Mouse (Mus musculus) left cerebral cortex, adult 2 months (tissue): ENCODE results near the gene Josd2. TPM values are rescaled to one million over a fixed set of nuclear protein-coding genes. Genes with fewer than 3 reads are reported as not detected.

Source experiments
- DNase-seq, 2 experiments: peaks; one replicate each; pipeline ENCODE4 v3.0.0; 2021 to 2022; ENCODE audit warnings: low spot score in 2 of 2, mixed read lengths in 1 of 2; ENCODE audit errors: extremely low spot score in 1 of 2
- H3K27ac ChIP-seq: fragments of 200-600 bp; 2 replicates; pipeline ENCODE4 v1.8.1; 2022
- H3K4me3 ChIP-seq: fragments of 200-600 bp; 2 replicates; pipeline ENCODE4 v1.8.1; 2022
- CTCF ChIP-seq: fragments of 200-600 bp; IDR thresholded peaks from 2 replicates; pipeline ENCODE4 v1.8.1; 2022; ENCODE audit warnings: antibody characterized with exemption, mild to moderate bottlenecking, moderate library complexity
- intact Hi-C: fragments of 180-260 bp; cut with DNase I; formaldehyde crosslinking; loops from one replicate; pipeline ENCODE4 v1.15.1; 2025
- total RNA-seq, 2 experiments: library from RNA; stranded (reverse); gene quantifications; 2 replicates each; pipeline ENCODE4 v1.2.3; 2021

Josd2 gene
- total RNA-seq, 2 experiments from 2014 or later, result 72.3 to 86.6 TPM

GRCm38 (mm10) chr7:44482836-44483435, 15.2 kb downstream of the Josd2 start:
- TF ChIP-seq CTCF, result no peak
- intact Hi-C loops, result no loop called here

DNA sequence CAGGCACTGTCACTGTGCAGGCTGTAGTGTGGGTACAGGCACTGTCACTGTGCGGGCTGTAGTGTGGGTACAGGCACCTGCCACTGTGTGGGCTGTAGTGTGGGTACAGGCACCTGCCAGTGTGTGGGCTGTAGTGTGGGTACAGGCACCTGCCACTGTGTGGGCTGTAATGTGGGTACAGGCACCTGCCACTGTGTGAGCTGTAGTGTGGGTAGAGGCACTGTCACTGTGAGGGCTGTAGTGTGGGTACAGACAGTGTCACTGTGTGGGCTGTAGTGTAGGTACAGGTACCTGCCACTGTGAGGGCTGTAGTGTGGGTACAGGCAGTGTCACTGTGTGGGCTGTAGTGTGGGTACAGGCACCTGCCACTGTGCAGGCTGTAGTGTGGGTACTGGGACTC, 16.3 kb downstream of the Josd2 start:
- no peak for DNase-seq
- TF ChIP-seq CTCF, result no peak
- Histone ChIP-seq H3K27ac (peak overlapping the region; percentile 61; the same call in 1 of the 2 replicates), H3K4me3 (no peak overlapping the region)
- intact Hi-C loops, result loop anchor here (2.0 kb wide), 1 partner anchor 221 kb away; no protein-coding TSS in a partner anchor

More at GRCm38 (mm10) chr7:44482836-44483435, 15.2 kb downstream of the Josd2 start:
- no peak for DNase-seq
- no peak overlapping the region for H3K27ac ChIP-seq
- no peak overlapping the region for H3K4me3 ChIP-seq

DNA sequence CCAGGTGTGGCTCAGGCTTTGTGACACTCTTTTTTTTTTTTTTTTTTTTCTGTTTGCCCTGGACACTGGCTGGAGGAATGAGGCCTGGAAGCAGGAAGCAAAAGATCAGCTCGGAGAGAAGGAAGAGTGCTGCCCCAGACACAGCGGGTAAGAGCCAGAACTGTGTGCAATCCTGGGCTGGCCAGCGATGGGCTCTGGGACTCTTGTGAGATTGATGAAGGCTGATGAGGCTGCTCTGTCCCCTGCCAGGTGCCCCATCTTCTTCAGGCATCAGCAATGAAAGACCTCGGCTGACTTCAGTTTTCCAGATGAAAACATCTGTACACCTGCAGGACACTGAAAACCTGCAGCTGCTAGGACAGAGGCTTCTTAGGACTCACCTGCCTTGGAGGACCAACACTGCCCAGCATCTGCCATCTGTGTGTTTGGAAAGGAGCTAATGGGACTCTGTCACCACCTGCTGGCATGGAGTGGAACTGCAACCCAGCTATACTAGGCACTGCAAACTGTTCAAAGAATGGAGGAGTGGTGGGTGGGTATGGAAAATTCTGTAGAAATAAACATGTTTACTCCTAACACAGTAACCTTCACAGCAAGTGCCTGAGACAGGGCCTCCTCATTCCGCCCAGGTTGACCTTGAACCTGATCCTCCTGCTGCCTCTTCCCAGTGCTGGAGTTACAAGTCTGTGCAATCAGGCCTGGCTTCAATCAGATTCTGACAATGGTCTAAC, 17.2 kb downstream of the Josd2 start:
- TF ChIP-seq CTCF, result peak; percentile 96
- no peak overlapping the region for H3K4me3 ChIP-seq
- peak; percentile 81 to 86 for DNase-seq
- H3K27ac ChIP-seq, result peak overlapping the region; percentile 61
- intact Hi-C loops, result loop anchor here (2.0 to 5.0 kb wide), 2 partner anchors 123 to 222 kb away; no protein-coding TSS in a partner anchor

DNA sequence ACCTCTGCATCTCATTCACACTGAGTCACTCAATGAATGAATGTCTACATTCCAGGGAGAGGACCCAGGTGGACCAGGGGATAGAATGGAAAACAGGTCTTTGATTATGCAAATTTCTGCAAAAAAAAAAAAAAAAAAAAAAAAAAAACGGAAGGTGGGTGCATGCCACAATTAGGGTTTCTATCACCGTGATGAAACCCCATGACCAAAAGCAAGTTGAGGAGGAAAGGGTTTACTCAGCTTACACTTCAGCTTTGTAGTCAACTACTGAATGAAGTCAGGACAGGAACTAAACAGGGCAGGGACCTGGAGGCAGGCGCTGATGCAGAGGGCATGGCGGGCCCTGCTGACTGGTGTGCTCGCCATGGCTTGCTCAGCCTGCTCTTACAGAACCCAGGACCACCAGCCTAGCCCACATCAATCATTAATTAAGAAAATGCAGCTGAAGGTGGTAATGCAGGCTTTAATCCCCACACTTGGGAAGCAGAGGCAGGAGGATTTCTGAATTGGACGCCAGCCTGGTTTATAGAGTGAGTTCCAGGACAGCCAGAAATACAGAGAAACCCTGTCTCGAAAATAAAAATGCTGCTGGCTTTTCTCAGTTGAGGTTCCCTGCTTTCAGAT, 17.9 kb downstream of the Josd2 start:
- no peak for TF ChIP-seq CTCF
- intact Hi-C loops, result loop anchor here (2.0 to 5.0 kb wide), 2 partner anchors 123 to 223 kb away; no protein-coding TSS in a partner anchor
- Histone ChIP-seq H3K27ac (peak overlapping the region; percentile 25), H3K4me3 (no peak overlapping the region)
- peak in 1 of 2 experiments; percentile 7 for DNase-seq

DNA sequence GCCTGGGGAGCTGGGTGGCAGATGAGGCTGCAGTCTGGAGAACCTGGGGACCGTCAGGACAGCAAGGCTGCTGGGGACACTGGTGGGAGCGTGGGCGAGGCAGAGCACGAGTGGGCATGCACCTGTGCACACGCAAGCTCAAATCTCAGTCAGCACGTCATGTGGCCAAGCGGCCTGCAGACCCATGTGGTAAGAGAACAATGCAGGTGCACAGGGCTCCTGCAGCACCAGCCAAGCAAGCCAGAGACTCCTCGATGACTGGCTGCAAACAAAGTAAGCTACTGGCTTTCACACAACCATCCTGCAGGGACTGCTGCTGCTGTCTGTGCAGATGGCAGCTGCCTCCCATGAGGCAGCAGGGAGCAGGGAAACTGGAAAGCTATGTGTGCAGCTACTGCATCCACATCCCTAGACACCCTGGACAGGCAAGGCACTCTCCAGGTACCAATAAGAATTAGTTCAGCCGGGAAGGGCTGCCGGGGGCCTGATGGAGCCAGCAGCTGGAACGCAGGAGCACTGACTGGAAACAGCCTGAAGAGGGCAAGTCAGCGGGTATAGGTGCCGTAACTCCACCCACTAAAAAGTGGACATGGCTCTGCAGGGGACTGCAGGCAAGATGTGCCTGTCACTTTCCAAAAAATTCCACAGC, 19.3 kb downstream of the Josd2 start:
- no peak overlapping the region for H3K4me3 ChIP-seq
- no peak for DNase-seq
- intact Hi-C loops, result loop anchor here (5.0 kb wide), 1 partner anchor 125 kb away; no protein-coding TSS in a partner anchor
- peak overlapping the region; percentile 33 for H3K27ac ChIP-seq
- no peak for TF ChIP-seq CTCF

- H3K27ac ChIP-seq, result no peak overlapping the region
- H3K4me3 ChIP-seq, result no peak overlapping the region
- intact Hi-C loops, result loop anchor here (5.0 kb wide), 1 partner anchor 126 kb away; no protein-coding TSS in a partner anchor
- no peak for TF ChIP-seq CTCF
- DNase-seq, result peak in 1 of 2 experiments; percentile 8
These were observed 20.2 kb downstream of the Josd2 start for GRCm38 (mm10) chr7:44487936-44488335.

GRCm38 (mm10) chr7:44488545-44488944, 20.8 kb downstream of the Josd2 start:
- peak in 1 of 2 experiments; percentile 10 for DNase-seq
- intact Hi-C loops, result loop anchor here (5.0 kb wide), 1 partner anchor 126 kb away; no protein-coding TSS in a partner anchor
- Histone ChIP-seq H3K27ac (no peak overlapping the region), H3K4me3 (no peak overlapping the region)
- TF ChIP-seq CTCF, result no peak

- DNase-seq, result peak in 1 of 2 experiments; percentile 10
- Histone ChIP-seq H3K4me3 (no peak overlapping the region), H3K27ac (no peak overlapping the region)
- intact Hi-C loops, result no loop called here
- no peak for TF ChIP-seq CTCF
These were observed 22.5 kb downstream of the Josd2 start for GRCm38 (mm10) chr7:44490281-44490680.

GRCm38 (mm10) chr7:44491391-44491790, 23.6 kb downstream of the Josd2 start:
- H3K27ac ChIP-seq, result no peak overlapping the region
- TF ChIP-seq CTCF, result no peak
- no peak for DNase-seq
- no peak overlapping the region for H3K4me3 ChIP-seq
- intact Hi-C loops, result no loop called here

DNA sequence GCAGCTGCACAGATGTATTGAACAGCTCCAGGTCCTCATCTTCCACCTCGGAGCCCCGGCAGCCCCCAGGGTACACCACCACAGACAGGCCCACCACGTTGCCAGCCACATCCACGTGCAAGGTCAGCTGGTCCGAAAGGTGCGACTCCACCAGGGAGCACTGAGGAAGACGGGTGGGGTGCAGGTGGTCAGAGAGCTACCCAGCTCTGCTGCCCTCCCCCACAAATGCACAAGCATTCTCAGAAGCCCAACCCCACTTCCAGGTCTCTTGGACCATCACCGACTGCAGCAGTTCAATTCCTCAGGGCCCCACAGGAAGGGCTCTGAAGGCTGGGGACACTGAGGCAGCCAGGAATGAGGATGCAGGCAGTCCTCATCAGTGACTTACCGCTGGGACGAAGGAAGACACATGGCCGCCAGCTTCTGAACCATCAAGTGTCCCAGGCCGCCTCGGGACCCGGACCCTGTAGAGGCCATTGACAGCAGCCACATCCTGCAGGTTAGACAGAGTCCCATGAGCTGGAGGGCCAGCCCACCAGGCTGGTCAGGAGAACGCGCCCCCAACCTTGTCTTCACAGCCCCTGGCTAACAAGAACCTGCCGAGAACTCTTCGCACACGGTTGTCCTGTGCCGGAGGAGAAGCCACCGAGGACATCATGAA, 24.5 kb downstream of the Josd2 start:
- H3K4me3 ChIP-seq, result no peak overlapping the region
- no peak for TF ChIP-seq CTCF
- no peak for DNase-seq
- intact Hi-C loops, result no loop called here
- H3K27ac ChIP-seq, result no peak overlapping the region

GRCm38 (mm10) chr7:44494681-44495080, 26.9 kb downstream of the Josd2 start:
- no peak overlapping the region for H3K27ac ChIP-seq
- peak overlapping the region; percentile 77 for H3K4me3 ChIP-seq
- no peak for DNase-seq
- intact Hi-C loops, result no loop called here
- TF ChIP-seq CTCF, result no peak
